Mouse (Mus musculus) MEL (cell line): ENCODE measurements at regions not wholly inside any gene's neighbourhood (a gene's known extent, or its start where the extent isn't known, plus 50 kb on each side); places are given as distances from the start of the nearest gene placed in this dataset.

Source experiments
- CHD2 ChIP-seq: IDR thresholded peaks from 2 replicates; pipeline ENCODE4 v1.6.1; 2011; ENCODE audit warnings: low read length, improper control_type of control experiment
- CTCF ChIP-seq, 3 experiments: IDR thresholded peaks in 2 of 3; conservative IDR thresholded peaks in 1 of 3; 2 replicates each; pipeline ENCODE4 v1.5.1; 2011 to 2012; ENCODE audit warnings: low read length in 3 of 3, low read depth in 2 of 3, mild to moderate bottlenecking in 2 of 3, improper control_type of control experiment in 1 of 3, inconsistent platforms in 1 of 3, mixed read lengths in 1 of 3, moderate library complexity in 1 of 3; ENCODE audit not compliant: control insufficient read depth in 1 of 3, insufficient read depth in 1 of 3, poor library complexity in 1 of 3, severe bottlenecking in 1 of 3
- E2F4 ChIP-seq: IDR thresholded peaks from 2 replicates; pipeline ENCODE4 v1.6.1; 2011; ENCODE audit warnings: low read depth, low read length, improper control_type of control experiment, borderline replicate concordance
- EP300 ChIP-seq, 2 experiments: IDR thresholded peaks; 2 replicates each; pipeline ENCODE4 v1.6.1; 2011; ENCODE audit warnings: improper control_type of control experiment in 2 of 2, low read length in 2 of 2, low read depth in 1 of 2, mild to moderate bottlenecking in 1 of 2
- HCFC1 ChIP-seq: IDR thresholded peaks from 2 replicates; pipeline ENCODE4 v1.6.1; 2012; ENCODE audit warnings: low read depth, mild to moderate bottlenecking, inconsistent platforms, low read length, improper control_type of control experiment, moderate library complexity
- MAFK ChIP-seq: IDR thresholded peaks from 2 replicates; pipeline ENCODE4 v1.6.1; 2011; ENCODE audit warnings: low read depth, mild to moderate bottlenecking, low read length, improper control_type of control experiment, borderline replicate concordance
- MAX ChIP-seq: IDR thresholded peaks from 2 replicates; pipeline ENCODE4 v1.6.1; 2011; ENCODE audit warnings: low read length, improper control_type of control experiment
- MYB ChIP-seq: IDR thresholded peaks from 2 replicates; pipeline ENCODE4 v1.6.1; 2011; ENCODE audit warnings: mild to moderate bottlenecking, low read depth, low read length, improper control_type of control experiment
- POLR2A ChIP-seq, 2 experiments: IDR thresholded peaks; 2 replicates each; pipeline ENCODE4 v1.6.1; 2011 to 2012; ENCODE audit warnings: low read length in 2 of 2, mild to moderate bottlenecking in 2 of 2, control low read depth in 1 of 2, improper control_type of control experiment in 1 of 2, low read depth in 1 of 2, moderate library complexity in 1 of 2; ENCODE audit not compliant: control insufficient read depth in 1 of 2, insufficient read depth in 1 of 2, poor library complexity in 1 of 2
- RAD21 ChIP-seq: IDR thresholded peaks from 2 replicates; pipeline ENCODE4 v1.6.1; 2011; ENCODE audit warnings: mild to moderate bottlenecking, low read depth, low read length, improper control_type of control experiment
- USF1 ChIP-seq: IDR thresholded peaks from 2 replicates; pipeline ENCODE4 v1.6.1; 2014; ENCODE audit warnings: low read depth, mild to moderate bottlenecking, inconsistent platforms, low read length, improper control_type of control experiment, moderate library complexity
- USF2 ChIP-seq, 2 experiments: IDR thresholded peaks; 2 replicates each; pipeline ENCODE4 v1.6.1; 2011 to 2012; ENCODE audit warnings: improper control_type of control experiment in 2 of 2, low read length in 2 of 2, borderline replicate concordance in 1 of 2, inconsistent platforms in 1 of 2, low read depth in 1 of 2, mild to moderate bottlenecking in 1 of 2; ENCODE audit not compliant: insufficient read depth in 1 of 2
- ZNF384 ChIP-seq: IDR thresholded peaks from 2 replicates; pipeline ENCODE4 v1.6.1; 2012; ENCODE audit warnings: low read depth, mild to moderate bottlenecking, inconsistent platforms, low read length, improper control_type of control experiment

GRCm38 (mm10) chr12:20233454-20233831, 279.1 kb downstream of the Gm21863 start:
- TF ChIP-seq CHD2 (no peak), EP300 (IDR thresholded peaks at IDR 0.05; ENCODE audit: low read depth in 1 of 2, low read length in 2 of 2) (no peak), RAD21 (no peak), MAX (no peak), USF1 (no peak), POLR2A (IDR thresholded peaks at IDR 0.05; ENCODE audit: control insufficient read depth in 1 of 2, insufficient read depth in 1 of 2, low read depth in 1 of 2, low read length in 2 of 2, poor library complexity in 1 of 2) (no peak), USF2 (IDR thresholded peaks at IDR 0.05; ENCODE audit: borderline replicate concordance in 1 of 2, insufficient read depth in 1 of 2, low read depth in 1 of 2, low read length in 2 of 2) (no peak), HCFC1 (no peak), E2F4 (no peak), CTCF (IDR thresholded peaks at IDR 0.05 in 2 of 3, conservative IDR thresholded peaks at IDR 0.05 in 1 of 3; ENCODE audit: control insufficient read depth in 1 of 3, insufficient read depth in 1 of 3, low read depth in 2 of 3, low read length in 3 of 3, poor library complexity in 1 of 3, severe bottlenecking in 1 of 3) (no peak), MAFK (no peak), ZNF384 (no peak), MYB (no peak)
